ENCODE assay signal across 10 mouse cellular contexts in the genomic region with DNA sequence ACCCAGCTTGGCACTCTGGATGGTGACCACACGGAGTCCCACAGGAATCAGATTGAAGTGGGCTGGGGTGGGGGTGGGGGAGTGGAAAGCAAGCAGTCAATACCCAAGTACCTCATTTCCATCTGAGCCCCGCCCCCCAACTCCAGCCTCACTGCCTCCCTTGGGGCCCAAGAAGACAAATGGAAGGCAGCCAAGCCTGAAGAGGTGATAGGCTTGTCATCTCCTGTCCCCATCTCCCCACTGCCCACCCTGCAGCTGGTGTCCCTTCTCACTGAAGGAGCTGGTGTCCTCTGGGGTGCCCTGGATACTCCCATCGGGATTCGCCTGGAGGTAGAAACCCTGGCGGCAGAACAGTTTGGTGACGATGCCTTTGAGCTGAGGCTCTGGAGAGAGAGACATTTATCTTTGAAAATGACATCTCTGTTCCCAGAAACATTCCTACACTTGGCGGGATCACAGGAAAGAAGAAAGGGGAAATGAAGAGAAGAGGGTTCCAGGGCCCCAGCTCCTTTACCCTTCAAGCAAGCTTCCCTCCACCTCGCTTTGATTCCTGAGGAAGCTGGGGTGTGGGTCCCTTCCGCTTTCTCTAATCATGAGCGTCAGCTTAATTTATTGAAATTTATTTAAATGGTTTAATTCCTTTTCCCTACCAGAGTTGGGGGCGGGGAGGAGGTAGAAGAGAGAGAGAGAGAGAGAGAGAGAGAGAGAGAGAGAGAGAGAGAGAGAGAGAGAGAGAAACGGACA. TPM values are rescaled to one million over a fixed set of nuclear protein-coding genes. Genes with fewer than 3 reads are reported as not detected.
A peak's percentile ranks its signal among the peaks of the same experiment; 100 is the strongest.
DNase-seq lines count a peak whose midpoint lies in the region; ATAC-seq and TF ChIP-seq lines count a peak whose summit lies in the region.
"Had no signal": no experiment of that assay in that cellular context is flagged by ENCODE, and none has a peak within 500 bp of the region (broad histone marks: within the 10 kb centered on the region; RNA-seq: fewer than 3 reads in every experiment).

No protein-coding gene starts in this region.

- ATAC-seq in limb, embryonic 14.5 days (ENCODE audit: low FRiP score, low read depth) = no peak
- no peak for ATAC-seq in stomach, embryonic 14.5 days (ENCODE audit: insufficient number of reproducible peaks, insufficient read depth, low FRiP score, low read depth)

- no peak overlapping the region for H3K9ac ChIP-seq in limb, embryonic 14.5 days (ENCODE audit: low read depth, low read length, severe bottlenecking)
- no peak overlapping the region for H3K9ac ChIP-seq in stomach, embryonic 14.5 days (replicated peaks; ENCODE audit: low read depth, low read length)

- no peaks in the 10 kb centered on the region for H3K9me3 ChIP-seq in limb, embryonic 14.5 days (ENCODE audit: control insufficient read depth, low read length)
- H3K9me3 ChIP-seq in stomach, embryonic 14.5 days (ENCODE audit: control insufficient read depth, low read depth, low read length) = no peaks in the 10 kb centered on the region

- no peak for TF ChIP-seq POLR2A in limb, embryonic 14.5 days (IDR thresholded peaks at IDR 0.05; ENCODE audit: borderline replicate concordance, extremely low read depth, insufficient read depth, insufficient read length)

- peaks cover 49% of the 10 kb centered on the region for H3K4me1 ChIP-seq in limb, embryonic 14.5 days (ENCODE audit: control insufficient read depth, insufficient read depth, low read length)
- H3K4me1 ChIP-seq in stomach, embryonic 14.5 days (ENCODE audit: control insufficient read depth, insufficient read depth, low read length) = peaks cover 42% of the 10 kb centered on the region

- WGBS in limb, embryonic 14.5 days = 27% methylated on average over 12 of the region's 12 CpGs
- WGBS in stomach, embryonic 14.5 days = 20% methylated on average over 12 of the region's 12 CpGs

- peak overlapping the region; percentile 94 for H3K4me2 ChIP-seq in limb, embryonic 14.5 days (replicated peaks; ENCODE audit: low read depth, low read length, severe bottlenecking)
- peak overlapping the region; percentile 99 for H3K4me2 ChIP-seq in stomach, embryonic 14.5 days (replicated peaks; ENCODE audit: low read depth, low read length)

- no peak for TF ChIP-seq CTCF in left cerebral cortex, adult 2 months (IDR thresholded peaks at IDR 0.05)

- peak overlapping the region; percentile 61 for H3K4me3 ChIP-seq in limb, embryonic 14.5 days (replicated peaks; ENCODE audit: low read length)
- H3K4me3 ChIP-seq in stomach, embryonic 14.5 days (ENCODE audit: low read depth, low read length) = peak overlapping the region; percentile 57; the same call in 1 of the 2 replicates
- no peak overlapping the region for H3K4me3 ChIP-seq in left cerebral cortex, adult 2 months
- H3K4me3 ChIP-seq: erythroblast, embryonic 14.5 days had no signal

- H3K36me3 ChIP-seq in limb, embryonic 14.5 days (ENCODE audit: control insufficient read depth, insufficient read depth, low read length) = no peaks in the 10 kb centered on the region
- H3K36me3 ChIP-seq in stomach, embryonic 14.5 days (ENCODE audit: control insufficient read depth, insufficient read depth, low read length) = no peaks in the 10 kb centered on the region

- intact Hi-C loops in left cerebral cortex, adult 2 months (cut with DNase I) = loop anchor here (5.0 kb wide), 1 partner anchor 78 kb away; the partner anchor contains the start of gene Tmem95

- peaks cover 29% of the 10 kb centered on the region for H3K27me3 ChIP-seq in limb, embryonic 14.5 days (ENCODE audit: control insufficient read depth, insufficient read depth, low read length)
- no peaks in the 10 kb centered on the region; the same call in 1 of the 2 replicates for H3K27me3 ChIP-seq in stomach, embryonic 14.5 days (ENCODE audit: control insufficient read depth, insufficient read depth, low read length)

- peak; percentile 50 to 66 for DNase-seq in adrenal gland, adult (ENCODE audit: inconsistent age in 2 of 2, low spot score in 1 of 2)
- DNase-seq in adrenal gland, postnatal 10 days = no peak
- DNase-seq in testis, postnatal 10 days (ENCODE audit: low spot score) = peak; percentile 64
- no peak for DNase-seq in testis, postnatal 14 days (ENCODE audit: low spot score)
- DNase-seq in limb, embryonic 14.5 days (ENCODE audit: low spot score) = peak; percentile 19
- no peak for DNase-seq in left cerebral cortex, adult 2 months (ENCODE audit: extremely low spot score in 1 of 2, low spot score in 2 of 2)
- no peak for DNase-seq in frontal cortex, postnatal 14 days (ENCODE audit: low spot score in 2 of 2)

- peak overlapping the region; percentile 74; the same call in 1 of the 2 replicates for H3K27ac ChIP-seq in limb, embryonic 14.5 days (replicated peaks; ENCODE audit: low read depth, low read length)
- peak overlapping the region; percentile 35; the same call in 1 of the 2 replicates for H3K27ac ChIP-seq in stomach, embryonic 14.5 days (ENCODE audit: low read length)
- no peak overlapping the region for H3K27ac ChIP-seq in left cerebral cortex, adult 2 months

RNA-seq across cellular contexts. Expression of gene Fgf11, which starts 2.1 kb away (rescaled TPM):
- total RNA-seq in adrenal gland, postnatal 10 days (2021) = 1 to 10 TPM; 2.4 to 3.8 TPM
- polyA plus RNA-seq in limb, embryonic 14.5 days (2012; rRNA removed) = 17.2 and 17.5 TPM in 2 replicates
- 2.2 and 3.4 TPM in 2 replicates for polyA plus RNA-seq in limb, embryonic 14.5 days (2014; fragmentation: Nextera tagmentation; extraction: Ambion mirVana)
- polyA plus RNA-seq in stomach, embryonic 14.5 days (2014; fragmentation: Nextera tagmentation; extraction: Ambion mirVana) = 2.1 and 3.6 TPM in 2 replicates
- 10 to 100 TPM; 15.9 to 19.8 TPM for total RNA-seq in left cerebral cortex, adult 2 months (2021)

RNA-seq across cellular contexts. Expression of gene Chrnb1, which starts 3.8 kb away (rescaled TPM):
- total RNA-seq in adrenal gland, postnatal 10 days (2021) = 1 to 10 TPM; 2.3 to 7.9 TPM
- polyA plus RNA-seq in limb, embryonic 14.5 days (2012; rRNA removed) = 69.4 and 81.0 TPM in 2 replicates
- 14.1 and 19.0 TPM in 2 replicates for polyA plus RNA-seq in limb, embryonic 14.5 days (2014; fragmentation: Nextera tagmentation; extraction: Ambion mirVana)
- 6.7 and 7.5 TPM in 2 replicates for polyA plus RNA-seq in stomach, embryonic 14.5 days (2014; fragmentation: Nextera tagmentation; extraction: Ambion mirVana)
- 1 to 10 TPM; 1.0 to 1.4 TPM for total RNA-seq in left cerebral cortex, adult 2 months (2021)
- polyA plus RNA-seq: erythroblast, embryonic 14.5 days had no signal

RNA-seq across cellular contexts. Expression of gene Tmem102, which starts 5.9 kb away (rescaled TPM):
- 1 to 10 TPM; 1.0 TPM for total RNA-seq in adrenal gland, postnatal 10 days (2021)
- 1.8 TPM in 2 replicates for polyA plus RNA-seq in limb, embryonic 14.5 days (2012; rRNA removed)
- polyA plus RNA-seq in limb, embryonic 14.5 days (2014; fragmentation: Nextera tagmentation; extraction: Ambion mirVana) = 5.4 and 5.9 TPM in 2 replicates
- 12.2 and 15.0 TPM in 2 replicates for polyA plus RNA-seq in stomach, embryonic 14.5 days (2014; fragmentation: Nextera tagmentation; extraction: Ambion mirVana)
- total RNA-seq in left cerebral cortex, adult 2 months (2021) = under 1 TPM in 1 of 2 experiments, not detected in 1; 0.23 TPM
- polyA plus RNA-seq: erythroblast, embryonic 14.5 days had no signal

RNA-seq across cellular contexts. Expression of gene Gm39566, which starts 15.5 kb away (rescaled TPM):
- total RNA-seq in adrenal gland, postnatal 10 days (2021) = not detected
- polyA plus RNA-seq in limb, embryonic 14.5 days (2012; rRNA removed) = not detected in 2 replicates
- polyA plus RNA-seq in limb, embryonic 14.5 days (2014; fragmentation: Nextera tagmentation; extraction: Ambion mirVana) = not detected in 2 replicates
- not detected in 2 replicates for polyA plus RNA-seq in stomach, embryonic 14.5 days (2014; fragmentation: Nextera tagmentation; extraction: Ambion mirVana)
- not detected for total RNA-seq in left cerebral cortex, adult 2 months (2021)
- polyA plus RNA-seq: erythroblast, embryonic 14.5 days; small intestine, adult 2 months had no signal

RNA-seq across cellular contexts. Expression of gene Spem2, which starts 18.7 kb away (rescaled TPM):
- not detected for total RNA-seq in adrenal gland, postnatal 10 days (2021)
- polyA plus RNA-seq in limb, embryonic 14.5 days (2012; rRNA removed) = not detected in 2 replicates
- not detected in 2 replicates for polyA plus RNA-seq in limb, embryonic 14.5 days (2014; fragmentation: Nextera tagmentation; extraction: Ambion mirVana)
- not detected in 2 replicates for polyA plus RNA-seq in stomach, embryonic 14.5 days (2014; fragmentation: Nextera tagmentation; extraction: Ambion mirVana)
- not detected for total RNA-seq in left cerebral cortex, adult 2 months (2021)
- polyA plus RNA-seq: erythroblast, embryonic 14.5 days; small intestine, adult 2 months had no signal

Comparison
In these comparisons a context has a peak if more than half of its experiments do, and no peak if none do; other contexts are left out.
1. DNase-seq: peak in adrenal gland, adult (2 of 2), testis, postnatal 10 days (single experiment) and limb, embryonic 14.5 days (single experiment); none in adrenal gland, postnatal 10 days (single experiment), testis, postnatal 14 days (single experiment), left cerebral cortex, adult 2 months (0 of 2) and frontal cortex, postnatal 14 days (0 of 2).